Mouse (Mus musculus) ES-Bruce4 (cell line): Measurements from ENCODE around the gene Gsta2.
A peak's percentile ranks its signal among the peaks of the same experiment; 100 is the strongest.

Source experiments
- CTCF ChIP-seq: IDR thresholded peaks from one replicate; pipeline ENCODE4 v1.8.1; 2011; ENCODE audit warnings: low read depth, low read length
- EP300 ChIP-seq: IDR thresholded peaks from 2 replicates; pipeline ENCODE4 v1.6.1; 2011; ENCODE audit warnings: low read depth, low read length; ENCODE audit not compliant: insufficient read depth
- POLR2A ChIP-seq: IDR thresholded peaks from one replicate; pipeline ENCODE4 v1.8.1; 2011; ENCODE audit warnings: low read length; ENCODE audit not compliant: insufficient read depth

DNA sequence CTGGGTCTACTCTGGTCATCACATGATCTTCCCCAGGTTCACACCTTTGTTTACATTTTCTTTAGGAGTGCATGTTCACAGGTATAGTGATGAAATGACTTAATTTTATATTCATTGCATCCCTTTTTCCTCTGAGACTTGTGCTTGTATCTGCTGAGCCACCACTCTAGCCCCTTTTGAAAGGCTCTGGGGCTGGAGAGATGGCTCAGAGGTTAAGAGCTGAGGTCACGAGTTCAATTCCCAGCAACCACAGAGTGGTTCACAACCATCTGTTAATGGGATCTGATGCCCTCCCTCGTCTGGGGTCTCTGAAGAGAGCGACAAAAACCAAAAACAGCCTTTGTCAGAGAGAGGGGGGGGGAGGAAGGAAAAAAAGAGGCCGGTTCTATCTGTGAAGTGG, 19.9 kb upstream of the Gsta2 start:
- TF ChIP-seq POLR2A = no peak
- TF ChIP-seq CTCF = no peak
- TF ChIP-seq EP300 = peak; percentile 46
